Mouse (Mus musculus) embryonic facial prominence, embryonic 15.5 days (tissue): ENCODE results near the gene Akap5. TPM values are rescaled to one million over a fixed set of nuclear protein-coding genes. Genes with fewer than 3 reads are reported as not detected.

ENCODE experiments used
- ATAC-seq: fragments of 200-750 bp; cut with Nextera tagmentation; 2 replicates; pipeline ENCODE4 v1.8.0; 2017; ENCODE audit warnings: low read depth, moderate TSS enrichment; ENCODE audit not compliant: insufficient number of reproducible peaks, low FRiP score, low TSS enrichment
- H3K27ac ChIP-seq: fragments of 300-500 bp; sonication (generic); replicated peaks from 2 replicates; pipeline ENCODE4 v1.5.1; 2015; ENCODE audit warnings: mild to moderate bottlenecking, inconsistent platforms
- H3K27me3 ChIP-seq: fragments of 300-500 bp; sonication (generic); 2 replicates; pipeline ENCODE4 v1.6.1; 2015; ENCODE audit warnings: inconsistent platforms
- H3K36me3 ChIP-seq: fragments of 300-500 bp; sonication (generic); 2 replicates; pipeline ENCODE4 v1.6.1; 2015; ENCODE audit warnings: mild to moderate bottlenecking, inconsistent platforms
- H3K4me1 ChIP-seq: fragments of 300-500 bp; sonication (generic); 2 replicates; pipeline ENCODE4 v1.6.1; 2015; ENCODE audit warnings: inconsistent platforms
- H3K4me2 ChIP-seq: fragments of 300-500 bp; sonication (generic); replicated peaks from 2 replicates; pipeline ENCODE4 v1.6.1; 2015; ENCODE audit warnings: mild to moderate bottlenecking, inconsistent platforms
- H3K4me3 ChIP-seq: fragments of 300-500 bp; sonication (generic); replicated peaks from 2 replicates; pipeline ENCODE4 v1.5.1; 2015; ENCODE audit warnings: mild to moderate bottlenecking, inconsistent platforms
- H3K9ac ChIP-seq: fragments of 300-500 bp; sonication (generic); 2 replicates; pipeline ENCODE4 v1.6.1; 2015; ENCODE audit warnings: inconsistent platforms
- H3K9me3 ChIP-seq: fragments of 300-500 bp; sonication (generic); replicated peaks from 2 replicates; pipeline ENCODE4 v1.6.1; 2016; ENCODE audit warnings: inconsistent platforms
- WGBS: fragments of 180-500 bp; shearing (Covaris S2); methylation state at CpG from one replicate; pipeline ENCODE4 v1.1.7; 2015; 5-methylcytosine and 5-hydroxymethylcytosine counted together
- polyA plus RNA-seq: library from polyadenylated mRNA; unstranded; fragments of >200 nt; fragmentation: Nextera tagmentation; extraction: Ambion mirVana; gene quantifications from 2 replicates; pipeline ENCODE4 v1.2.1, GENCODE M21; 2015

The Akap5 gene
- polyA plus RNA-seq, 1 experiment from 2014 or later = 1.0 TPM

DNA sequence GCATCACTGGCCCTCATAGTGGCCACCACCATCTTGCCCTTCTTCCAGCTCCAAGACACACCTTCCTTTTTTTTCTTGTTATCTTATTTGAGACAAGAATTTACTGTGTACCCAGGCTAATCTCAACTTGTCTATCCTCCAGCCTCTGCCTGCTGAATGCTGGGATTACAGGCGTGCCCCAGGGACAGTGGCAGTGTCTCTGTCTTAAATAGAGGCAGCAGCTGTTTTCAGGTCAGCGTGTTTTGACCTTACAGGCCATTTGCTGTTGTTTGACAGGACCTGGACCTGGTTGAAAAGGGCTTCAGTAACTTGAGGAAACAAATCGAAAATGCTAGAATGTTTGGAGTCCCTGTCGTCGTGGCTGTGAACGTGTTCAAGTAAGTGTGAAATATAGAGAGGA, 14.1 kb upstream of the Akap5 start:
- Histone ChIP-seq H3K4me1 (peaks cover 6% of the 10 kb centered on the region; the same call in 1 of the 2 replicates), H3K4me3 (no peak overlapping the region), H3K27ac (no peak overlapping the region), H3K9ac (no peak overlapping the region), H3K9me3 (no peaks in the 10 kb centered on the region), H3K4me2 (no peak overlapping the region), H3K27me3 (no peaks in the 10 kb centered on the region), H3K36me3 (peaks cover 35% of the 10 kb centered on the region)
- 71% methylated on average over 6 of the region's 6 CpGs for WGBS
- ATAC-seq = no peak

GRCm38 (mm10) chr12:76311227-76311626, 13.5 kb upstream of the Akap5 start:
- H3K36me3 ChIP-seq = peaks cover 35% of the 10 kb centered on the region
- 91% methylated on average over 9 of the region's 9 CpGs for WGBS
- no peak for ATAC-seq

DNA sequence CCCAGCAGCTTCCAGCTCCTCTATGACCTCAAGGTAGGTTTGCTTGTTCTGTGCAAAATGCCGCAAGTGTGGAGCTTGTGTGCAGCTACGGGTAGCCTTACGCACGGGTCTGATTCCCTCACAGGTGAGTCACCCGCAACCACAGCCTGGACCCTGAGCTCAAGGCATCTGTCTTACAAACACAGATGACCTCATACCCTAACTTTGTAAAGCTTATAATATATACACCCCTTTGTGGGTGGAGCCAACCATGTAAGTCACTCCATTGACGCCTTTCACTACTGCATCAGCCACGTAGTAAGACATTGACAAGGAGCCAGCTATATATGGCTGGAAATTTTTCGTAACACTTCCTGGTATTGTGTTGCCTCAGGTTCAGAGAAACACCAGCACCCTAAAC, 12.7 kb upstream of the Akap5 start:
- Histone ChIP-seq H3K9ac (no peak overlapping the region), H3K9me3 (no peaks in the 10 kb centered on the region), H3K4me2 (no peak overlapping the region), H3K4me3 (no peak overlapping the region), H3K4me1 (0 out of 2 replicates have a peak, but pooled peaks cover under 1% of the 10 kb centered on the region), H3K27ac (no peak overlapping the region), H3K27me3 (no peaks in the 10 kb centered on the region), H3K36me3 (peaks cover 33% of the 10 kb centered on the region)
- WGBS = 92% methylated on average over 8 of the region's 8 CpGs
- ATAC-seq = no peak

More at GRCm38 (mm10) chr12:76311227-76311626, 13.5 kb upstream of the Akap5 start:
- Histone ChIP-seq H3K9ac (no peak overlapping the region), H3K4me3 (no peak overlapping the region), H3K27ac (no peak overlapping the region), H3K4me2 (no peak overlapping the region), H3K4me1 (peaks cover 6% of the 10 kb centered on the region; the same call in 1 of the 2 replicates), H3K27me3 (no peaks in the 10 kb centered on the region), H3K9me3 (no peaks in the 10 kb centered on the region)

- Histone ChIP-seq H3K4me3 (no peak overlapping the region), H3K4me1 (no peaks in the 10 kb centered on the region), H3K9ac (no peak overlapping the region), H3K9me3 (no peaks in the 10 kb centered on the region), H3K36me3 (peaks cover 52% of the 10 kb centered on the region), H3K27me3 (no peaks in the 10 kb centered on the region), H3K4me2 (no peak overlapping the region), H3K27ac (no peak overlapping the region)
- WGBS = 71% methylated on average over 9 of the region's 9 CpGs
- ATAC-seq = no peak
Observed at GRCm38 (mm10) chr12:76318282-76319212, 6.1 kb upstream of the Akap5 start.

DNA sequence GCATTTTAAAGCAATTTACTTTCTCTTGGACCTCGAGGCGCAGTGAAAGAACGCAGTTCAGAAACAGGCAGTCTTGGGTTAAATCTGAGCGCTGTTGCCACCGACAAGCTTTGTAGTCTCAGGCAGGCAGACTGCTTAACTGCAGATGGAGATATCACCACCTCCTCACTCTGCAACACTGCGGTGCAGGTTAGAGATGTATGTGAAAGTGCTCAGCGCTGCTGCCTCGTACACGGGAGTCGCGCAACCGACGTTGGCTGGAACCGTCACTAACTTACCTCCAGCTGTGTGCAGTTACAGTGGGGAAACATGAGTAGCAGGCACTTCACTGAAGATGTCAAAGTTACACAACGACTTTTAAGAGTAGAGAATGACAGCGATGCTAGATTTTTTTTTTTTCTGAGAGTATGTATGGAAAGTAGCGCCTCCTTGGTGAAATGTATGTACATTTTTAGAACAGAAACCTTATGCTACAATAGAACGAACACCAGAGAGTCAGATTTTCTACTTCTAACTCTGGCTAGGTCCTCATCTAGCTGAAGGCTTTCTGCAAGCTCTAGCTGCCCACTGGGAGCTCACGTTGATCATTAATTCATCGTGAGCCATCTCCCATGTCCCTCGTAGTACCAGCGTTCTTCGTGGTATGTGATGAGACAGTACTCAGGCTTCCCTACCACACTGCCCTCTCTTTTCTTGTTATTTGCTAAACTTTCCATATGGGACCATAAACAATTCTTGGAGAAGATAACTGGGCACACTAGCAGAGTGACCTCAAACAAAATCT, 1.9 kb downstream of the Akap5 start:
- no peak overlapping the region for H3K4me3 ChIP-seq
- no peaks in the 10 kb centered on the region for H3K27me3 ChIP-seq
- H3K4me1 ChIP-seq = 0 out of 2 replicates have a peak, but pooled peaks cover 14% of the 10 kb centered on the region
- WGBS = 79% methylated on average over 23 of the region's 23 CpGs
- no peak overlapping the region for H3K27ac ChIP-seq
- no peak overlapping the region for H3K9ac ChIP-seq
- no peak overlapping the region for H3K4me2 ChIP-seq
- H3K9me3 ChIP-seq = no peaks in the 10 kb centered on the region
- 0 out of 2 replicates have a peak, but pooled peaks cover 6% of the 10 kb centered on the region for H3K36me3 ChIP-seq
- ATAC-seq = no peak

- Histone ChIP-seq H3K36me3 (no peaks in the 10 kb centered on the region), H3K27ac (no peak overlapping the region), H3K9me3 (no peaks in the 10 kb centered on the region), H3K4me2 (no peak overlapping the region), H3K4me1 (0 out of 2 replicates have a peak, but pooled peaks cover 14% of the 10 kb centered on the region), H3K27me3 (no peaks in the 10 kb centered on the region), H3K9ac (no peak overlapping the region), H3K4me3 (no peak overlapping the region)
- WGBS = 87% methylated on average over 6 of the region's 6 CpGs
- ATAC-seq = no peak
Observed at GRCm38 (mm10) chr12:76328567-76329354, 4.1 kb downstream of the Akap5 start.

GRCm38 (mm10) chr12:76333688-76334087, 9.0 kb downstream of the Akap5 start:
- no peak overlapping the region for H3K4me2 ChIP-seq
- H3K4me1 ChIP-seq = no peaks in the 10 kb centered on the region
- 90% methylated on average over 5 of the region's 5 CpGs for WGBS
- no peak for ATAC-seq
- no peaks in the 10 kb centered on the region for H3K27me3 ChIP-seq
- no peaks in the 10 kb centered on the region for H3K36me3 ChIP-seq
- no peak overlapping the region for H3K27ac ChIP-seq
- H3K4me3 ChIP-seq = no peak overlapping the region
- no peak overlapping the region for H3K9ac ChIP-seq
- H3K9me3 ChIP-seq = no peaks in the 10 kb centered on the region

DNA sequence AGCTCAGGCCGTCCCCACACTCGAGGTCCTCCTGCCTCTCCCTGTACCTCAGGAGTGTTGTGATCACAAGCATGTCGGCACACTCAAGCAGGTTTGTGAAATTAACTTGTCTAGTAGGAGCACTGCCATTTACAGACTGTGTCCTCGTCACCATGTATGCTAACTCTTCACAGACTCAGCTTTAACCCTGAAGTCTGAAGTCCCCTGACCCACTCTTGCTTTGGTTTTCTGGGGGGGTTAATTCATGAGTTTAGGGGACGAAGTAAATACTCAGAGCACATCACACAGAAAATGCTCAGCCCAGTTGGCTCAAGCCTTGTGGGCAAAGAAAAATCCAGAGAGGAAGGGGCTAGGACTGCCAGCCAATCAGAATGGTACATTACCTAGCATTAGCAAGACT, 10.9 kb downstream of the Akap5 start:
- H3K4me2 ChIP-seq = no peak overlapping the region
- no peaks in the 10 kb centered on the region for H3K4me1 ChIP-seq
- no peaks in the 10 kb centered on the region for H3K27me3 ChIP-seq
- ATAC-seq = no peak
- H3K4me3 ChIP-seq = no peak overlapping the region
- H3K27ac ChIP-seq = no peak overlapping the region
- H3K36me3 ChIP-seq = no peaks in the 10 kb centered on the region
- no peak overlapping the region for H3K9ac ChIP-seq
- no peaks in the 10 kb centered on the region for H3K9me3 ChIP-seq
- 81% methylated on average over 5 of the region's 5 CpGs for WGBS

DNA sequence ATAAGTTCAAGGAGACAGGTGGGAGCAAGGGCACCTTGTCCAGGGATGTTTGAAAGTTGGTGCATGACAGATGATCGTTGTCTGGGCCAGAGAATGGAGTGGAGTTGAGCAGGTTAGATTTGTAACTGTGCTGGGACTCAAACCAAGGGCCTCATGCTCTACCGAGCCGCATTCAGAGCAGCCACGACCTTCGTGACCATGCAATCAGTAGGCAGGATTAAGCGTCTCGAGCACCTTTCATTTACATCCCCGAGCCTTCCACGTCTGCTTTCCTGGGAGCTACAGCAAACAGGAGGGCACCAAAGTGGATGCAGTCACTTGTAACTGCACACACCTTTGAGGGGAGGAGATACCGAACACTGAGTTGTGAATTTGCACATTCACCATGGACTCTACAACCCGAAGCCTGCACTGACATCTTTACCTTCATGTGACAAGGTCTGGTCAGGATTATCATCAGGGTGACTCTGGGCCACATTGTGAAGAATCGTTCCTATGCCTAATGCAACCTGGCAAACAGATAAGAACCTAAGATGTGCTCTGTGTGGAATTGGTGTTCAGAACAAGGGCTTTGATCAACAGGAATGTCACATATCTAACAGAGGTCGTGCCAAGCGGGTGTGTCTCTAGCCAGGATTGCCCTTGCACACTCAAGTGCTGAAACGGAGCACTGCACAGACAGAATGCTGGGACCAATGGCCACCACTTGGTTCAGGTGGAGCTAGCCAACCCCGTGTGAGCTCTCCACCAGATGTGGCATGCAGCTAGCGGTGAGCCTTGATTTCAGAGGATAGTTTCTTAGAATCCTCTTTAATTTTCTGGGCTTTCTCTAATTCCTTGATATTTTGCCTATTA, 11.6 kb downstream of the Akap5 start:
- no peak overlapping the region for H3K9ac ChIP-seq
- ATAC-seq = no peak
- H3K9me3 ChIP-seq = no peaks in the 10 kb centered on the region
- WGBS = 76% methylated on average over 17 of the region's 17 CpGs
- no peak overlapping the region for H3K4me3 ChIP-seq
- H3K27ac ChIP-seq = no peak overlapping the region
- no peak overlapping the region for H3K4me2 ChIP-seq
- H3K4me1 ChIP-seq = no peaks in the 10 kb centered on the region
- no peaks in the 10 kb centered on the region for H3K27me3 ChIP-seq
- no peaks in the 10 kb centered on the region for H3K36me3 ChIP-seq

GRCm38 (mm10) chr12:76341080-76341479, 16.4 kb downstream of the Akap5 start:
- ATAC-seq = no peak
- H3K36me3 ChIP-seq = peaks cover 2% of the 10 kb centered on the region; the same call in 1 of the 2 replicates
- H3K27me3 ChIP-seq = no peaks in the 10 kb centered on the region
- no peak overlapping the region for H3K4me3 ChIP-seq
- H3K27ac ChIP-seq = no peak overlapping the region
- no peak overlapping the region for H3K4me2 ChIP-seq
- 7% methylated on average over 4 of the region's 4 CpGs for WGBS
- H3K9ac ChIP-seq = no peak overlapping the region
- no peaks in the 10 kb centered on the region for H3K4me1 ChIP-seq
- no peaks in the 10 kb centered on the region for H3K9me3 ChIP-seq
